Mouse (Mus musculus): Measurements from ENCODE around the gene Gm11559. TPM values are rescaled to one million over a fixed set of nuclear protein-coding genes. Genes with fewer than 3 reads are reported as not detected.

Gene Gm11559
- polyA plus RNA-seq, 1 experiment from 2014 or later, result not detected

Other genes starting within 250 kb of the Gm11559 start
- not detected in 2 replicates for gene Krtap2-4, start 249.6 kb upstream of the Gm11559 start, polyA plus RNA-seq (2016; fragmentation: Nextera tagmentation; extraction: Ambion mirVana)
- gene Gm11562, start 244.0 kb upstream of the Gm11559 start, polyA plus RNA-seq (2016; fragmentation: Nextera tagmentation; extraction: Ambion mirVana), result not detected in 2 replicates
- not detected in 2 replicates for gene Krtap4-1, start 236.2 kb upstream of the Gm11559 start, polyA plus RNA-seq (2016; fragmentation: Nextera tagmentation; extraction: Ambion mirVana)
- not detected in 2 replicates for gene Krtap4-2, start 229.4 kb upstream of the Gm11559 start, polyA plus RNA-seq (2016; fragmentation: Nextera tagmentation; extraction: Ambion mirVana)
- not detected in 2 replicates for gene Krtap4-7, start 220.4 kb upstream of the Gm11559 start, polyA plus RNA-seq (2016; fragmentation: Nextera tagmentation; extraction: Ambion mirVana)
- not detected in 2 replicates for gene Gm11555, start 214.2 kb upstream of the Gm11559 start, polyA plus RNA-seq (2016; fragmentation: Nextera tagmentation; extraction: Ambion mirVana)
- not detected in 2 replicates for gene Gm11563, start 205.5 kb upstream of the Gm11559 start, polyA plus RNA-seq (2016; fragmentation: Nextera tagmentation; extraction: Ambion mirVana)
- not detected in 2 replicates for gene Krtap4-6, start 198.5 kb upstream of the Gm11559 start, polyA plus RNA-seq (2016; fragmentation: Nextera tagmentation; extraction: Ambion mirVana)
- gene Gm14190, start 173.7 kb upstream of the Gm11559 start, polyA plus RNA-seq (2016; fragmentation: Nextera tagmentation; extraction: Ambion mirVana), result not detected in 2 replicates
- gene Gm14180, start 130.2 kb upstream of the Gm11559 start, polyA plus RNA-seq (2016; fragmentation: Nextera tagmentation; extraction: Ambion mirVana), result not detected in 2 replicates
- not detected in 2 replicates for gene Gm11595, start 91.6 kb upstream of the Gm11559 start, polyA plus RNA-seq (2016; fragmentation: Nextera tagmentation; extraction: Ambion mirVana)
- gene Krtap4-8, start 83.8 kb upstream of the Gm11559 start, polyA plus RNA-seq (2016; fragmentation: Nextera tagmentation; extraction: Ambion mirVana), result not detected in 2 replicates
- not detected in 2 replicates for gene Krtap4-9, start 79.3 kb upstream of the Gm11559 start, polyA plus RNA-seq (2016; fragmentation: Nextera tagmentation; extraction: Ambion mirVana)
- not detected in 2 replicates for gene Gm11596, start 71.0 kb upstream of the Gm11559 start, polyA plus RNA-seq (2016; fragmentation: Nextera tagmentation; extraction: Ambion mirVana)
- not detected in 2 replicates for gene Gm11569, start 65.5 kb upstream of the Gm11559 start, polyA plus RNA-seq (2016; fragmentation: Nextera tagmentation; extraction: Ambion mirVana)
- not detected in 2 replicates for gene Gm11554, start 60.0 kb upstream of the Gm11559 start, polyA plus RNA-seq (2016; fragmentation: Nextera tagmentation; extraction: Ambion mirVana)
- gene Krtap4-13, start 54.6 kb upstream of the Gm11559 start, polyA plus RNA-seq (2016; fragmentation: Nextera tagmentation; extraction: Ambion mirVana), result not detected in 2 replicates
- gene Gm11564, start 48.8 kb upstream of the Gm11559 start, polyA plus RNA-seq (2016; fragmentation: Nextera tagmentation; extraction: Ambion mirVana), result not detected in 2 replicates
- gene 2300003K06Rik, start 26.4 kb upstream of the Gm11559 start, polyA plus RNA-seq (2016; fragmentation: Nextera tagmentation; extraction: Ambion mirVana), result not detected in 2 replicates
- not detected in 2 replicates for gene Krtap4-16, start 12.9 kb upstream of the Gm11559 start, polyA plus RNA-seq (2016; fragmentation: Nextera tagmentation; extraction: Ambion mirVana)
- gene Gm11568, start 6.6 kb upstream of the Gm11559 start, polyA plus RNA-seq (2016; fragmentation: Nextera tagmentation; extraction: Ambion mirVana), result not detected in 2 replicates
- not detected in 2 replicates for gene Krtap9-1, start 8.9 kb downstream of the Gm11559 start, polyA plus RNA-seq (2016; fragmentation: Nextera tagmentation; extraction: Ambion mirVana)
- not detected in 2 replicates for gene Gm11567, start 14.7 kb downstream of the Gm11559 start, polyA plus RNA-seq (2016; fragmentation: Nextera tagmentation; extraction: Ambion mirVana)
- not detected in 2 replicates for gene Krtap31-1, start 43.4 kb downstream of the Gm11559 start, polyA plus RNA-seq (2016; fragmentation: Nextera tagmentation; extraction: Ambion mirVana)
- gene Gm11565, start 50.3 kb downstream of the Gm11559 start, polyA plus RNA-seq (2016; fragmentation: Nextera tagmentation; extraction: Ambion mirVana), result not detected in 2 replicates
- gene Krtap31-2, start 71.8 kb downstream of the Gm11559 start, polyA plus RNA-seq (2016; fragmentation: Nextera tagmentation; extraction: Ambion mirVana), result not detected in 2 replicates
- not detected in 2 replicates for gene Krtap9-5, start 84.0 kb downstream of the Gm11559 start, polyA plus RNA-seq (2016; fragmentation: Nextera tagmentation; extraction: Ambion mirVana)
- not detected in 2 replicates for gene Krtap29-1, start 114.6 kb downstream of the Gm11559 start, polyA plus RNA-seq (2016; fragmentation: Nextera tagmentation; extraction: Ambion mirVana)
- gene Krtap16-1, start 122.1 kb downstream of the Gm11559 start, polyA plus RNA-seq (2016; fragmentation: Nextera tagmentation; extraction: Ambion mirVana), result not detected in 2 replicates
- gene Krtap17-1, start 129.5 kb downstream of the Gm11559 start, polyA plus RNA-seq (2016; fragmentation: Nextera tagmentation; extraction: Ambion mirVana), result not detected in 2 replicates
- not detected in 2 replicates for gene Krt33a, start 151.7 kb downstream of the Gm11559 start, polyA plus RNA-seq (2016; fragmentation: Nextera tagmentation; extraction: Ambion mirVana)
- not detected in 2 replicates for gene Krt33b, start 165.4 kb downstream of the Gm11559 start, polyA plus RNA-seq (2016; fragmentation: Nextera tagmentation; extraction: Ambion mirVana)
- gene Krt34, start 177.1 kb downstream of the Gm11559 start, polyA plus RNA-seq (2016; fragmentation: Nextera tagmentation; extraction: Ambion mirVana), result not detected in 2 replicates
- gene Krt31, start 186.1 kb downstream of the Gm11559 start, polyA plus RNA-seq (2016; fragmentation: Nextera tagmentation; extraction: Ambion mirVana), result not detected in 2 replicates
- not detected in 2 replicates for gene Krt32, start 223.8 kb downstream of the Gm11559 start, polyA plus RNA-seq (2016; fragmentation: Nextera tagmentation; extraction: Ambion mirVana)
- gene Krt35, start 231.8 kb downstream of the Gm11559 start, polyA plus RNA-seq (2016; fragmentation: Nextera tagmentation; extraction: Ambion mirVana), result not detected in 2 replicates
- gene Krt36, start 241.2 kb downstream of the Gm11559 start, polyA plus RNA-seq (2016; fragmentation: Nextera tagmentation; extraction: Ambion mirVana), result not detected in 2 replicates